Mouse (Mus musculus) retina, postnatal 1 day (tissue): ENCODE measurements around the gene 4930590J08Rik.
A peak's percentile ranks its signal among the peaks of the same experiment; 100 is the strongest.
"Not testable (repeated sequence)": the region's sequence is repeated elsewhere in the genome, so short reads cannot be mapped to it uniquely, and the experiment has no call there.

ENCODE experiments used
- DNase-seq: peaks from one replicate; pipeline ENCODE4 v3.0.0-alpha.2; 2012

Gene 4930590J08Rik

DNA sequence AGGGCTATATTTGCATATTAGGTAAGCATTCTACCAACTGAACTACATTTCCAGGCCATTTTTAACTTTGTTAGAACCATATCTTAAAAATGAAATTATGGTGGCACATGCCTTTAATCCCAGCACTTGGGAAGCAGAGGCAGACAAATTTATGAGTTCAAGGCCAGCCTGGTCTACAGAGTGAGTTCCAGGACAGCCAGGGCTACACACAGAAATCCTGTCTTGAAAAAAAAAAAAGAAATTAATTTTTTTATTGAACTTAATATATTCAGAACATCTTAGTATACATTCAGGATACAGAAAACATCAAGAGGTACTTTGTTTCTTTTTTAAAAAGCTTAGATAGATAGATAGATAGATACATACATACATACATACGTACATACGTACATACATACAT, at the start of gene 4930590J08Rik:
4930590J08Rik (plus strand) TSS at position 301 of the 400 bp plus-strand sequence.
- not testable (repeated sequence) for DNase-seq

- DNase-seq, result no peak
Measured at GRCm38 (mm10) chr6:91858339-91858738, 44.3 kb upstream of the 4930590J08Rik start.

DNA sequence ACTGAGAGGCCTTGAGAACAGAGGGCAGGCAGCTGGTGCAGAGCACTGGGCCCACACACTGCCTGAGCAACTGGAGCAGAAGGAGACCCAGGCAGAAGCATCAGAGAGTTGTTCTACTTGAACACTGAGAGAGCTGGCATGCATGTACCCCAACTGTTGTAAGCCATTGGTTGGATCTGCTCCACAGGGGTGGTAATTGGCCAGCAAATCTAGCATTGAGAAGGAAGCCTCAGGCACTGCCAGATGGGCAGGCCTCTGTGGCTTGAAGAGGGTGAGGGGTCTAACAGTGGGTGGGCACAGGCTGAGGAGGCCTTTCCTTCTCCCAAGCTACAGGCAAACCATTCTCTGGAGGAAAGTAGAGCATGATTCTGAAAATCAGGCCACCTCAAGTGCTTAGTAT, 39.8 kb upstream of the 4930590J08Rik start:
- DNase-seq, result peak; percentile 37

- no peak for DNase-seq
Measured at GRCm38 (mm10) chr6:91864595-91864994, 38.0 kb upstream of the 4930590J08Rik start.

DNA sequence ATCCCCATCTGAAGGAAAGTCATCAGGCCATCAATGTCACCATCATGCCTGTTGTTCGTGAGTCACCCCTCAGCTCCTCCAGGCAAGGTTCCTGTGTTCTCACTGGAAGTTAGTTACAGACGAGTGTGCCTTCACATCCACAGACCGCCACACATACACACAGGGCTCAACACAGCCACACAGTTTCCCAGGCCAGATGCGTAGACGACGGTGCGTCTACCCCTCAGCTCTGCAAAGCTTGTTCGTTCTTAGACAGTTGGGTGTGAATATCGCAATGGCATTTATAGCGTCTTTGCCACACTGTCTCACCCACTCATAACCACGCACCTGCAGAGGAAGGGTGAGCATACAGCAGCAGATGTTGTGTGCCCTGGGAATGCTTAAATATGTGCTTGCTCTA, 37.0 kb upstream of the 4930590J08Rik start:
- DNase-seq, result no peak

- no peak for DNase-seq
Measured at GRCm38 (mm10) chr6:91868091-91868490, 34.5 kb upstream of the 4930590J08Rik start.

- DNase-seq, result no peak
Measured at GRCm38 (mm10) chr6:91872781-91873180, 29.8 kb upstream of the 4930590J08Rik start.

DNA sequence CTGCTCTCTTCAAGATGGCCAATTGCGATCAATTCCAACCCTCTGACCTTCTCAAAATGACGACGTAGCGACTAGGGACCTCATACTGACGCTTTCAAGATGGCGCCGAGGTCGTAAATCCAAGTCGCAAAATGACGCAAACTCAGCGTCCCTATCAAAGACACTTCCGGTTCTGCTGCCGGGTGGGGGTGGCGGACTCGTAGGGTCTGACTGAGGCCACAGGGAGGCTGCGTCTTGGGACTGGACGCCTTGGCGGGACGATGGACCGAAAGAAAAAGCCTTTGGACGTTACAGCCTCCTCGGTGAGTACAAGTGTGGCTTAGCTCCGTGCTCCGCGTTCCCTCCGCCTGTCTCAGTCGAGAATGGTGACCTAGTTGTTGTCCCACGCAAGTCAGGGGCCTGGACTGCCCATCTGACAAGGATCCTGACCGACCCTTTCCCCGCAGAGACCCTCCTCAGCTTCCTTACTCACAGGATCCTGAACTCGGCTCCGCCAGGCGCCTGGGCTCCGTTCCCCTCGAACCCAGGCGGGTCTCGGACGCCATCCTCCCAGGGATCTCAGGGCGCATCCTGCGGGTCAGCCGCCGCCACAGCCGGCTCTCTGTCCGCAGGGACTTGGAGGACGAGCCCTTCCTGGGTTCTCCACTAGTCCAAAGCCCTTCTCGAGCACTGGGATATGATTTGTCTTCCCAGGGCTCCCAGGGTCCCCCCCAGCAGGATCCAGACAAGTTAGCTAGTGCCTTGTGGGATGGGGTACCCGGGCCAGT, 24.5 kb upstream of the 4930590J08Rik start, which contains the start of gene Ccdc174:
Ccdc174 (plus strand) TSS at position 169 of the 767 bp plus-strand sequence.
- peak; percentile 99 for DNase-seq

DNA sequence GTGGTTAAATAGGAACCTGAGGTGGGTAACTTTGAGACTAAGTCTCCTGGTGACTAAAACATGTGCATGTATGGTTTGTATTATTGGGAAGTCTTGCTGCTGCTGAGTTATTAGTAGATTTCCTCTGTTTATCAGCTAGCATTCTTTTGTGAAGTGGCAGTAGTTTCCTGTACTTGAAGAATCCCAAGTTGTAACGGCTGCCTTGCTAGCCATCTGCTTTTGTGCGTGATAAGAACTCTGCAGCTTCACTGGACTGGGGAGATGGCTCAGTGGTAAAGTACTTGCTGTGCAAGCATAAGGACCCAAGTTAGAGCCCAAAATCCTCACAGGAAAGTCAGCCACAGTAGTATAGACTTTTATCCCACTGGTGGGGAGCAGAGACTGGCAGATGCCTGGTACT, 18.8 kb upstream of the 4930590J08Rik start:
- no peak for DNase-seq

DNA sequence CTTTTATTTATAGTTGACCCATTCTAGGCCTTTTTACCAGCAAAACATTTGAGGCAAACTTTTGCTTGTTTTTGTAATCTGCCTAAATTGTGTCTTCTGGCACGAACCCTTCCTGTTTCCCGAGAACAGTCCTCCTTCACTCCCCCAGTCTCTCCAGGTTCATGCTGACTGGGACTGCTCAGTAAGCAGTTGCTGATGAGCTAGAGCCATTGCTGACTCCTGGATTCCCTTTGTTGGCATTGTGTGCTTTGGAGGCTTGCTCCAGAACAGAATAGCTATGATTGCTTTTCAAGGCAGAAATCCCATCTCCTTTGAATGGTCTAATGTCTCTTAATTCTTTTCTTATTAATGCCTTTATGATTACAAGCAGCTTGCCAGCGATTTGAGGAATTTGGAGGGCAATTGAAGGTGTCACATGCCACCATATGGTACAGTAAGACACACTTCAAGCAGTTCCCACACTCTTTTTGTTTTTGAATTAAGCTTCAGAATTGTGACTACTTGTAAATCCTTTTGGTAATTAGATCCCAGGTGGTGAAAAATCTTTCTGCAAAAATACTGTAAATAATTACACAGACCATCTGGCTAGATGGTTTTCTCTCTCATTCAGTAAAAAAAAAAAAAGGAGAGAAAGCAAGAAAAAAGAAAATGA, 13.2 kb upstream of the 4930590J08Rik start:
- DNase-seq, result no peak

GRCm38 (mm10) chr6:91890615-91891014, 12.0 kb upstream of the 4930590J08Rik start:
- DNase-seq, result no peak

GRCm38 (mm10) chr6:91891776-91892175, 10.8 kb upstream of the 4930590J08Rik start:
- DNase-seq, result no peak

- DNase-seq, result no peak
Measured at GRCm38 (mm10) chr6:91896783-91897182, 5.8 kb upstream of the 4930590J08Rik start.

- DNase-seq, result peak; percentile 81
Measured at GRCm38 (mm10) chr6:91901505-91901904, 1.1 kb upstream of the 4930590J08Rik start.

GRCm38 (mm10) chr6:91914011-91914410, 11.4 kb downstream of the 4930590J08Rik start:
- DNase-seq, result no peak

DNA sequence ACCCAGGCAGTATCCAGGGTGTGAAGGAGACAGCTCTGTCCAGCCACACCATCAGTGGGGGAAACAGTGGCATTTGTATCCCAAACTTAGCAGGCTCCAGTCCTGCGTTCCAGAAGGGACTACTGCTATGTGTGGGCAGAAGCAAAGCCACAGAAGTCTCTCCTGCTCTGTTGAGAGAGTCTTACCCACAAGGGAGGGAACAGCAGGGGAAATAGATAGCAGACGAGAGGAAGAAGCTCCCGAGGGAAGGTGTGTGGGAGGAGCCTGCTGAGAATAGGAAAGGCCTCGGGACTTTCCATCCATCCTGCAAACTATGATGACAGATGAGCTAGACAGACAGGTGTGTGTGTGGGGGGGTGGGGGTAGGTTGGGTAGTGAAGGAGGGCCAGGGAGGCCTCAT, 14.7 kb downstream of the 4930590J08Rik start:
- DNase-seq, result no peak

DNA sequence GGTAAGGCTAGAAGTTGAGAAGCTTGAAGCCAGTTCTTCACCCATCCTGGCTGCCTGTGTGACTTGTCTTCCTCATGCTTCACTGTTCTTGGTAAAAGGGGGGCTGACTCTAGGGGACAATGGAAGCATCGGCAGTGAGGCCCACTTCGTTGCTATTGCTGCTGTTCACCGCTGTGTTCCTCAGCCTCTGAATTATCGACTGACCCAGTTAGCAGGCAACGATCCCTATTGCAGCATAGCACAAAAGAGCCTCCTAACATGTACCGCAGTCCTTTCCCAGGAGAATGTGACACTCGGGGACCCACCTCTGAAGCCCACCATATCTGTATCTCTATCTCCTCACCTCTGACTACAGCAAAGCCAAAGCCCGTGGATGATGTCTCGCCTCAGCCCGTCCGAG, 15.1 kb downstream of the 4930590J08Rik start:
- peak; percentile 55 for DNase-seq

DNA sequence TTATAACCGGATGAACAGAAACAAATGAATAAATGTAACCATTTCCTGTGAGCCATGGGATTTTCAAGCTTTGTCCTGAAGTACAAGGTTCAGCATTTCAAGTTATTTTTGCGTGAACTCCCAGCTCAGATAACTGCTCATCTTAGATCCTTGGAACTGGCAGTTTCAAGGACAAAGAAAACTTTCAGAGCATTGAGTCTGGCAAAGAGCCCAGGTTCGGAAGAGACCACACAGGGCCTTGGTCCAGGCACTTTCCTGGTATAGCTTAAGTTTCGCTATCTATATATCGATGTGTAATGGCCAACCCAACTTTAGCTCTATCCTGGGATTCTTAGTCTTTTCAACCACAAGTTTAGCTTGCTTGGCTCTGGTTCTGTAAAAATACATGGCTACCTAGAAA, 28.6 kb downstream of the 4930590J08Rik start:
- DNase-seq, result no peak

GRCm38 (mm10) chr6:91938491-91938890, 35.9 kb downstream of the 4930590J08Rik start:
- no peak for DNase-seq

- no peak for DNase-seq
Measured at GRCm38 (mm10) chr6:91948426-91948825, 45.8 kb downstream of the 4930590J08Rik start.

GRCm38 (mm10) chr6:91958015-91958414, 55.4 kb downstream of the 4930590J08Rik start:
- DNase-seq, result not testable (repeated sequence)

DNA sequence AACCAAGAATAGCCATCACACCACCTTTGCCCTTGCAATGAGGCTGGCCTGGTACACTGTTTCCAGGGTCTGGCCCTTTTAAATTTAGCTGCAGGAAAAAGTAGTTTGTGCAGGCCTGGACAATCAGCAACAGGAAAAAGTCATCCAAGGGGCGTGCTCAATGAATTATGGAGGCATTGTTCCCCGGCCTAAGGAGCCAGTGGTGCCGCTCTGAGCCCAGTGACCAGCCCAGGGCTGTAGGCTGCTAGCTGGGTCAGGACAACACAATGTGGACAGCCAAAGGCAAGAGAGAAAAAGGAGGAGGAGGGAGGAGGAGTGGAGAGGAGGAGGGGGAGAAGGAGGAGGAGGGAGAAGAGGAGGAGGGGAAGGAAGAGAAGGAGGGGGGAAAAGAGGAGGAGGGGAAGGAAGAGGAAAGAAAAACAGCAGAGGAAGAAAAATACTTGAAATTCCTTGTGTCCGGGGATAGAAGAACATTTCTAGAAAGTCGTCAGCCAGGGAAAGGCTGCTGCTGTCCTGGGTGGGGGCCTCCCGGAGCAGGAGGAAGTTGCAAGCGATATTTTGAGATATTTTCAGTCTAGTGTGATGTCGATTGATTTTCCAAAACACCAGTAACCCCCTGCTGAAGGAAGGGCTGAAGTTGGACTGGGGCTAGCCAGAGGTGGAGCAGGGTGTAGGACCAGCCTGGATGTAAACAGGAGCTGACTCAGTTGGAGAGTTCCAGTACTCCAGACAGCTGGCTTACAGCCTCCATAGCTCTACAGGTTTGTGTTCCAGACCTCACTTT, 57.6 kb downstream of the 4930590J08Rik start:
- DNase-seq, result no peak

- DNase-seq, result no peak
Measured at GRCm38 (mm10) chr6:91963429-91963828, 60.8 kb downstream of the 4930590J08Rik start.
